Mouse (Mus musculus): ENCODE measurements at regions not wholly inside any gene's neighbourhood (a gene's known extent, or its start where the extent isn't known, plus 50 kb on each side); places are given as distances from the start of the nearest gene placed in this dataset.
"Not testable (repeated sequence)": the region's sequence is repeated elsewhere in the genome, so short reads cannot be mapped to it uniquely, and the experiment has no call there.

- H3K4me1 ChIP-seq, result no peaks in the 10 kb centered on the region; the same call in 1 of the 2 replicates
- H3K9ac ChIP-seq, result no peak overlapping the region
- no peak overlapping the region for H3K4me2 ChIP-seq (replicated peaks)
- H3K27me3 ChIP-seq, result no peaks in the 10 kb centered on the region
- H3K36me3 ChIP-seq, result no peaks in the 10 kb centered on the region
- H3K4me3 ChIP-seq, result no peak overlapping the region
- no peak for ATAC-seq (ENCODE audit: insufficient number of reproducible peaks, insufficient read depth, low FRiP score, low TSS enrichment)
- no peaks in the 10 kb centered on the region for H3K9me3 ChIP-seq
- H3K27ac ChIP-seq, result no peak overlapping the region
- 91% methylated on average over 5 of the region's 5 CpGs for WGBS
These were observed 102.3 kb upstream of the Map3k1 start for GRCm38 (mm10) chr13:111911071-111911470.

- Histone ChIP-seq H3K27me3 (no peaks in the 10 kb centered on the region), H3K4me2 (replicated peaks) (no peak overlapping the region), H3K27ac (no peak overlapping the region), H3K4me3 (no peak overlapping the region), H3K9me3 (no peaks in the 10 kb centered on the region), H3K4me1 (no peaks in the 10 kb centered on the region; the same call in 1 of the 2 replicates), H3K9ac (no peak overlapping the region), H3K36me3 (no peaks in the 10 kb centered on the region)
- ATAC-seq (ENCODE audit: insufficient number of reproducible peaks, insufficient read depth, low FRiP score, low TSS enrichment), result no peak
- 77% methylated on average over 11 of the region's 11 CpGs for WGBS
These were observed 103.0 kb upstream of the Map3k1 start for GRCm38 (mm10) chr13:111911661-111912312.

DNA sequence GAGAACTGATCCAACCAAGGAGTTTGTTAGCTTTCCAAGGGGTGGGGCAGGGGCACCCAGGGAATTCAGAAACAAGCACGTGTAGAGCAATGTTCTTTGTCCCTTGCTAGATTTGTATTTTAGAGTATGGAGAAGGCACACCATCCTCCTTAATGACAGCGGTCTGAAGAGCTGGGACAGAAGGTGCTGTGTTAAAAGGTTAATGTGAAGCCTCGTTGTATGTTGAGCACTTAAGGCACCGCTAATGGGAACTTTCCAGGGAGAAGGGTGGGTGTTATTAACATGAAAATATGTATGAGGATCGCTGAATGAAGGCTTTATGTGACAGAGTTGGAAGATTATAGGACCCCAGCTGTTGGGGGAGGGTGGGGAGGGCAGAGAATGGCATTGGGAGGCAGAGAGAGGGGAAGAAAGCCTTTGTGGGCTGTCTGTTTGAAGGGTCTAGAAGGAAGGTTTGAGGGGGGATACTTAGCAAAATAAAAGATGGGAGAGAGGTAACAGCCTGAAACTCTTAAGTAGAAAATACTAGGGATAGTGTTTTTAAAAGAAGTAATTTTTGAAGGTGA lies 105.6 kb upstream of the Map3k1 start:
- Histone ChIP-seq H3K4me3 (no peak overlapping the region), H3K9ac (no peak overlapping the region), H3K36me3 (no peaks in the 10 kb centered on the region), H3K4me2 (replicated peaks) (no peak overlapping the region), H3K9me3 (no peaks in the 10 kb centered on the region), H3K27ac (no peak overlapping the region), H3K4me1 (no peaks in the 10 kb centered on the region; the same call in 1 of the 2 replicates), H3K27me3 (no peaks in the 10 kb centered on the region)
- WGBS, result 54% methylated on average over 5 of the region's 5 CpGs
- no peak for ATAC-seq (ENCODE audit: insufficient number of reproducible peaks, insufficient read depth, low FRiP score, low TSS enrichment)

DNA sequence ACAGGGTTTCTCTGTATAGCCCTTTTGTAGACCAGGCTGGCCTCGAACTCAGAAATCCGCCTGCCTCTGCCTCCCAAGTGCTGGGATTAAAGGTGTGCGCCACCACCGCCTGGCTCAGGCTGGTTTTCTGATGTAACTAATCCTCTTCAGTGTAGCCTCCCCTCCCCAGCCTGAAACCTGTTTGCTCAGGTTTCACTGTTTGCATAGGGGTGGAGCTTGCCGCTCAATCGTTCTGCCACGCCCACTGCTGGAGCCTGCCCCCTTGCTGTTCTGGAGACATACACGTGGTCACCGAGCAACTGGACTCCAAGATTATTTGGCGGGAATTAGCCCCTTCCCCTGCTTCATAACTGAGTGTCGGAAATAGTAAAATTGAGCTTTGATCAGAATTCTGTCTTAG lies 110.6 kb upstream of the Map3k1 start:
- not testable (repeated sequence) for H3K4me3 ChIP-seq; H3K4me2 ChIP-seq (replicated peaks); H3K9me3 ChIP-seq; H3K4me1 ChIP-seq; H3K9ac ChIP-seq; H3K27ac ChIP-seq; H3K27me3 ChIP-seq; H3K36me3 ChIP-seq; ATAC-seq (ENCODE audit: insufficient number of reproducible peaks, insufficient read depth, low FRiP score, low TSS enrichment)
- WGBS, result 72% methylated on average over 11 of the region's 11 CpGs

DNA sequence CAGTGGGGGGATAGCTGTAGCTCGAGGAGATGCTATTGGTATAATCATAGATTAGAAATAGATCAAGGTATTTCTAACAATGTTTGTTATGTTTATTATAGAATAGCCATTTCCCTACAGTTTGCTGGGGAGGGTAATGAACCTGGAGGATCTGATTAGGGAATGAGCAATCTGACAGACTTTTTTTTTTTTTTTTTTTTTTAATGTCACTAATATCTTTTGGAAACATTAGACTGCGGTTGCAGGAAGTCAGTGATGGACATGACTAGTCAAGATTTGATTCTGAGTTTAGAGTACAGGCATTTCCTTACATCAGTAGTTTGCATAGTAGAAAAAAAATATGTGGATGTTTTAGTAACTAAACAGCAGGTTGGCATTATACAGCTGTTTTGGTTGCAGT lies 111.7 kb upstream of the Map3k1 start:
- 81% methylated on average over 2 of the region's 2 CpGs for WGBS
- H3K4me2 ChIP-seq (replicated peaks), result no peak overlapping the region
- H3K27ac ChIP-seq, result no peak overlapping the region
- ATAC-seq (ENCODE audit: insufficient number of reproducible peaks, insufficient read depth, low FRiP score, low TSS enrichment), result no peak
- H3K4me3 ChIP-seq, result no peak overlapping the region
- no peaks in the 10 kb centered on the region for H3K36me3 ChIP-seq
- no peaks in the 10 kb centered on the region for H3K27me3 ChIP-seq
- H3K9me3 ChIP-seq, result 0 out of 2 replicates have a peak, but pooled peaks cover 3% of the 10 kb centered on the region
- no peaks in the 10 kb centered on the region for H3K4me1 ChIP-seq
- no peak overlapping the region for H3K9ac ChIP-seq

DNA sequence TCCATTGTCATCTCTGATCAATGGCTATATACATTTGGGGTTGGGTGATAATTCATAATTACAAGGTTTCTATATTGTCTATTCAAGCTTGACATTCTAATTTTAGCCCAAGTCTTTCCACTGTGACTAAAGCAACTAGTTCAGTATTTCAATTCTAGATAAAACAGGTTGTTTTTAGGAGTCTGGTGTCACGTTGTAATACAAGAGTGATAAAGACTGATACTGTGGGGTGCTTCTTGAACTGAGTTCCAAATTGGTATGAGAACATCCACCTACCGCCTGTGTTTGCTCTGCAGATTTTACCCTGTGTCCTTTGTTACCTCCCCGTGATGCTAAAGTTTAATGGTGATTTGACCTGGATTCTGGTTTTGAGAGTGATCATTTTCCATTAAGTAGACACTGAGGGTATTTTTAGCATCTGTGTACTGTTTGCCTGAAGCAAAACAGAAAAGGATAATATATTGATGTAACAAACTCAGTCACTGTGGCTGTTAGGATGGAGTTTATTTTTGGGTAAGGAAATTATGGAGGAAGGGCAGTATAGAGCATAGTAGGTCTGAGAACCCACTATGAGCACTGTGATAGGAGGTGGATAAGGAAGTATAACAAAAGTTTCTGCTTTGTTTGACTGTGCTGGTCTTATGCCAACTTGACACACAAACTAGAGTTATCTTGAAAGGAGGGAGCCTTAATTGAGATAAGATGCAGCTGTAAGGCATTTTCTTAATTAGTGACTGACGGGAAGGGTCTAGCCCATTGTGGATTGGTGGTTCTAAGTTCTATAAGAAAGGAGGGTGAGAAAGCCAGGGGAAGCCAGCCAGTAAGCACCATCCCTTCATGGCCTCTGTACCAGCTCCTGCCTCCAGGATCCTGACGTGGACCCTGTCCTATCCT lies 112.6 kb upstream of the Map3k1 start:
- no peak for ATAC-seq (ENCODE audit: insufficient number of reproducible peaks, insufficient read depth, low FRiP score, low TSS enrichment)
- 87% methylated on average over 5 of the region's 5 CpGs for WGBS
- Histone ChIP-seq H3K4me1 (no peaks in the 10 kb centered on the region), H3K27ac (no peak overlapping the region), H3K9ac (no peak overlapping the region), H3K4me3 (no peak overlapping the region), H3K4me2 (replicated peaks) (no peak overlapping the region), H3K36me3 (no peaks in the 10 kb centered on the region), H3K9me3 (0 out of 2 replicates have a peak, but pooled peaks cover 3% of the 10 kb centered on the region), H3K27me3 (no peaks in the 10 kb centered on the region)

DNA sequence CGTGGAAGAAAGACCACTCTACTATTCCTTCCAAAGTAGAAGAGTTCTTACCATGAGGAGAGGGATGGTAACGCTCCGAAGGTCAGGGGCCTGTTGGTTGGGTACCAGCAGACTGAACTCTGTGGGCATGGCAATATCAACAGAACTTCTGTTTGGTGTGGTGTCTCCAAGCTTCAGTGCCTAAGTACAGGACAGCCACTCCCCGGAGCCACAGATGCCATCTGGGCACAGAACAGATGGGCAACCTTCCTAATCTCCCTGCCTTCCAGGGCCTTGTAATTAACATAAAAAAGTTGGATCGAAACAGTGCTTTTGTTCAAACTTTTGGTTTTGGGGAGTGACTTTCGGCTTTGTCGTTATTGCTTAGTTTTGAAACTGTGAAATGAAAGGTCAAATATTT lies 116.6 kb upstream of the Map3k1 start:
- Histone ChIP-seq H3K9ac (no peak overlapping the region), H3K36me3 (no peaks in the 10 kb centered on the region), H3K4me3 (no peak overlapping the region), H3K4me2 (replicated peaks) (no peak overlapping the region), H3K27me3 (no peaks in the 10 kb centered on the region), H3K4me1 (no peaks in the 10 kb centered on the region), H3K9me3 (0 out of 2 replicates have a peak, but pooled peaks cover 3% of the 10 kb centered on the region), H3K27ac (no peak overlapping the region)
- no peak for ATAC-seq (ENCODE audit: insufficient number of reproducible peaks, insufficient read depth, low FRiP score, low TSS enrichment)
- 94% methylated on average over 7 of the region's 7 CpGs for WGBS

- H3K4me2 ChIP-seq (replicated peaks), result no peak overlapping the region
- H3K9ac ChIP-seq, result no peak overlapping the region
- H3K27ac ChIP-seq, result no peak overlapping the region
- ATAC-seq (ENCODE audit: insufficient number of reproducible peaks, insufficient read depth, low FRiP score, low TSS enrichment), result no peak
- H3K4me1 ChIP-seq, result no peaks in the 10 kb centered on the region
- H3K36me3 ChIP-seq, result no peaks in the 10 kb centered on the region
- WGBS, result 81% methylated on average over 8 of the region's 8 CpGs
- 0 out of 2 replicates have a peak, but pooled peaks cover under 1% of the 10 kb centered on the region for H3K9me3 ChIP-seq
- no peaks in the 10 kb centered on the region for H3K27me3 ChIP-seq
- H3K4me3 ChIP-seq, result no peak overlapping the region
These were observed 118.0 kb upstream of the Map3k1 start for GRCm38 (mm10) chr13:111926801-111927200.

DNA sequence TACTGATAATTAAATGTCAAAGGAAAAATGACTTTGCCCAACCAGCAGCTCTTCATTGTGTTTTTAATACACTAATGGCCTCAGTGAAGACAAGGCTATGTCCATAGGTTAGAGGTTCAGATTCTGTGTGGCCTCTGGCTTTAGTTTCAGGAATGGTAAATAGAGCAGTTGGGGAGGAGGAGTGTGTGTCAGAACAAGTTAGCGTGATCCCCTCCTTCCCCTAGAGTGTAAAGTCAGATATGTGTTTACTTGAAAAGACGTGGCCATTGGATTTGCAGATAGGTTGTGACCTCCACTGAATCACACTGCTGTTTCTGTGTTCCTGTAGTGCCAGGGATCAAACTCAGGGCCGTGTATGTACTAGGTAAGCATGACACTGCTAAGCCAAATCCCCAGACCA lies 118.7 kb upstream of the Map3k1 start:
- WGBS, result 53% methylated on average over 3 of the region's 3 CpGs
- H3K4me1 ChIP-seq, result no peaks in the 10 kb centered on the region
- no peaks in the 10 kb centered on the region for H3K27me3 ChIP-seq
- no peak overlapping the region for H3K9ac ChIP-seq
- H3K27ac ChIP-seq, result no peak overlapping the region
- H3K36me3 ChIP-seq, result no peaks in the 10 kb centered on the region
- H3K4me3 ChIP-seq, result no peak overlapping the region
- H3K9me3 ChIP-seq, result no peaks in the 10 kb centered on the region
- H3K4me2 ChIP-seq (replicated peaks), result no peak overlapping the region
- no peak for ATAC-seq (ENCODE audit: insufficient number of reproducible peaks, insufficient read depth, low FRiP score, low TSS enrichment)

DNA sequence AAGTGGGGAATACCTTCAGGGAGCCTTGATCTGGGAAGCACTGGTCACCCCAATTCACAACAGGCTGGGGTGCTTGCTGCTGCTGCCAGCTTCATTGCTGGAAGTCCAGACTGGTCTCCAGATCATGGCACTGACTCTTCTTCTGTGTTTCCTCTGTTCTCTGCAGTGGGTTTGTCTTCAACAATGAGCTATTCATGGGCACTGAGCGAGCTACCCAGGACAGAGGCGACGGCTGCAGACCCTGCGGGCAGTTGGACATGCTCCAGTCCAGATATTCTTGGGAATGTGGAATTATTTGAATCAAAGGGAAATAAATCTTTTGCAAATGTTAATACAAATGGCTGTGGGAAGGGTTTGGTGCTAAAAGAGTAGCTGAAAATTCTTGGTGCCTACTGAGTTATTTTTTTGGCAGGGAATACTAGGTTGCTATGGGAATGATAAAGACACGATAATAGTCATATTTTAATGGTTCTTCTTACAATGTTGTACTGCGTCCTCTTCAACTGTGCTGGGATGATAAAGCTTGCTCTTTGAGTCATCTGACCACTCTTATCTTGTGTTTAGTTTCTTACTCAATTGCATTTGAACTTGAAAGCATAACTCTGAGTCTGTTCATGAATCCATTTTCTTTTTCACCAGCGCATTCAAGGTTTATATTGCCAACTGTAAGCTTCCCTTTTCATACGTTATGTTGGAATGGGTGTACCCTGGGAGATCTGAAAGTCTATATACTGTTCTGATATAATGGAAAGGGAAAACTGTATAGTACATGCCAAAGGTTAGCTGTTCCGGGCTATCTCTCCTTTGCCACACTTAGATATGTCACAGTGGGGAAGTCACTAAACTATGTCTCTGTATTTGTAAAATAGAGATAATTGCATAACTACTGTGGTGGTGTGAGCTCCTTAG lies 120.1 kb upstream of the Map3k1 start:
- Histone ChIP-seq H3K27me3 (no peaks in the 10 kb centered on the region), H3K27ac (no peak overlapping the region), H3K9ac (no peak overlapping the region), H3K4me1 (no peaks in the 10 kb centered on the region), H3K9me3 (no peaks in the 10 kb centered on the region), H3K4me3 (no peak overlapping the region), H3K36me3 (no peaks in the 10 kb centered on the region), H3K4me2 (replicated peaks) (no peak overlapping the region)
- 69% methylated on average over 9 of the region's 9 CpGs for WGBS
- ATAC-seq (ENCODE audit: insufficient number of reproducible peaks, insufficient read depth, low FRiP score, low TSS enrichment), result no peak

GRCm38 (mm10) chr13:111929908-111930307 lies 121.1 kb upstream of the Map3k1 start:
- no peak for ATAC-seq (ENCODE audit: insufficient number of reproducible peaks, insufficient read depth, low FRiP score, low TSS enrichment)
- H3K36me3 ChIP-seq, result no peaks in the 10 kb centered on the region
- H3K9ac ChIP-seq, result no peak overlapping the region
- H3K4me3 ChIP-seq, result no peak overlapping the region
- 78% methylated on average over 1 of the region's 1 CpGs for WGBS
- H3K4me1 ChIP-seq, result no peaks in the 10 kb centered on the region
- no peak overlapping the region for H3K4me2 ChIP-seq (replicated peaks)
- no peak overlapping the region for H3K27ac ChIP-seq
- no peaks in the 10 kb centered on the region for H3K9me3 ChIP-seq
- no peaks in the 10 kb centered on the region for H3K27me3 ChIP-seq

Measured in embryonic facial prominence, embryonic 12.5 days (tissue).